Mouse (Mus musculus): Measurements from ENCODE around the gene Junb. TPM values are rescaled to one million over a fixed set of nuclear protein-coding genes. Genes with fewer than 3 reads are reported as not detected.

Junb gene
- polyA plus RNA-seq, 1 experiment from 2014 or later, result 18.2 TPM

- peak; percentile 21 for ATAC-seq
- peaks cover 9% of the 10 kb centered on the region; the same call in 1 of the 2 replicates for H3K4me1 ChIP-seq (ENCODE audit: control insufficient read depth, insufficient read depth, low read length)
- H3K4me2 ChIP-seq (ENCODE audit: low read depth, low read length), result peak overlapping the region; percentile 86
- H3K36me3 ChIP-seq (ENCODE audit: control insufficient read depth, insufficient read depth, low read length), result no peaks in the 10 kb centered on the region
- H3K27me3 ChIP-seq (replicated peaks; ENCODE audit: control insufficient read depth, insufficient read depth, low read length), result peaks cover 49% of the 10 kb centered on the region
- H3K9me3 ChIP-seq (ENCODE audit: control insufficient read depth, low read length), result no peaks in the 10 kb centered on the region
- H3K4me3 ChIP-seq (ENCODE audit: low read length), result peak overlapping the region; percentile 53
- no peak overlapping the region for H3K27ac ChIP-seq (ENCODE audit: low read length)
- 24% methylated on average over 23 of the region's 23 CpGs for WGBS
- peak overlapping the region; percentile 58; the same call in 1 of the 2 replicates for H3K9ac ChIP-seq (ENCODE audit: low read depth, low read length)
Observed at GRCm38 (mm10) chr8:84936041-84936961, 42.2 kb downstream of the Junb start.

- Histone ChIP-seq H3K4me1 (ENCODE audit: control insufficient read depth, insufficient read depth, low read length) (peaks cover 9% of the 10 kb centered on the region; the same call in 1 of the 2 replicates), H3K9ac (ENCODE audit: low read depth, low read length) (no peak overlapping the region), H3K27me3 (replicated peaks; ENCODE audit: control insufficient read depth, insufficient read depth, low read length) (peaks cover 54% of the 10 kb centered on the region), H3K4me2 (ENCODE audit: low read depth, low read length) (no peak overlapping the region), H3K36me3 (ENCODE audit: control insufficient read depth, insufficient read depth, low read length) (no peaks in the 10 kb centered on the region), H3K9me3 (ENCODE audit: control insufficient read depth, low read length) (no peaks in the 10 kb centered on the region), H3K4me3 (ENCODE audit: low read length) (no peak overlapping the region), H3K27ac (ENCODE audit: low read length) (no peak overlapping the region)
- WGBS, result 8% methylated on average over 14 of the region's 14 CpGs
- 0 out of 2 replicates have a peak, but pooled peaks have one; percentile 24 for ATAC-seq
Observed at GRCm38 (mm10) chr8:84935489-84935888, 43.0 kb downstream of the Junb start.

GRCm38 (mm10) chr8:84934860-84935259 lies 43.7 kb downstream of the Junb start:
- H3K36me3 ChIP-seq (ENCODE audit: control insufficient read depth, insufficient read depth, low read length), result no peaks in the 10 kb centered on the region
- ATAC-seq, result peak; percentile 31; the same call in 1 of the 2 replicates
- H3K27ac ChIP-seq (ENCODE audit: low read length), result no peak overlapping the region
- peaks cover 61% of the 10 kb centered on the region for H3K27me3 ChIP-seq (replicated peaks; ENCODE audit: control insufficient read depth, insufficient read depth, low read length)
- WGBS, result 1% methylated on average over 15 of the region's 15 CpGs
- H3K4me3 ChIP-seq (ENCODE audit: low read length), result no peak overlapping the region; the same call in 1 of the 2 replicates
- peaks cover 9% of the 10 kb centered on the region; the same call in 1 of the 2 replicates for H3K4me1 ChIP-seq (ENCODE audit: control insufficient read depth, insufficient read depth, low read length)
- no peak overlapping the region for H3K4me2 ChIP-seq (ENCODE audit: low read depth, low read length)
- no peaks in the 10 kb centered on the region for H3K9me3 ChIP-seq (ENCODE audit: control insufficient read depth, low read length)
- no peak overlapping the region for H3K9ac ChIP-seq (ENCODE audit: low read depth, low read length)

- no peak overlapping the region for H3K4me2 ChIP-seq (ENCODE audit: low read depth, low read length)
- peaks cover 68% of the 10 kb centered on the region for H3K27me3 ChIP-seq (replicated peaks; ENCODE audit: control insufficient read depth, insufficient read depth, low read length)
- H3K36me3 ChIP-seq (ENCODE audit: control insufficient read depth, insufficient read depth, low read length), result no peaks in the 10 kb centered on the region
- H3K4me1 ChIP-seq (ENCODE audit: control insufficient read depth, insufficient read depth, low read length), result peaks cover 12% of the 10 kb centered on the region
- no peak overlapping the region for H3K4me3 ChIP-seq (ENCODE audit: low read length)
- no peak for ATAC-seq
- H3K27ac ChIP-seq (ENCODE audit: low read length), result no peak overlapping the region
- WGBS, result 81% methylated on average over 16 of the region's 16 CpGs
- no peaks in the 10 kb centered on the region for H3K9me3 ChIP-seq (ENCODE audit: control insufficient read depth, low read length)
- H3K9ac ChIP-seq (ENCODE audit: low read depth, low read length), result no peak overlapping the region
Observed at GRCm38 (mm10) chr8:84933767-84934559, 44.6 kb downstream of the Junb start.

GRCm38 (mm10) chr8:84930582-84930981 lies 47.9 kb downstream of the Junb start:
- no peak overlapping the region for H3K4me3 ChIP-seq (ENCODE audit: low read length)
- H3K36me3 ChIP-seq (ENCODE audit: control insufficient read depth, insufficient read depth, low read length), result no peaks in the 10 kb centered on the region
- no peaks in the 10 kb centered on the region for H3K9me3 ChIP-seq (ENCODE audit: control insufficient read depth, low read length)
- H3K27me3 ChIP-seq (replicated peaks; ENCODE audit: control insufficient read depth, insufficient read depth, low read length), result peaks cover 44% of the 10 kb centered on the region
- H3K4me2 ChIP-seq (ENCODE audit: low read depth, low read length), result no peak overlapping the region
- no peak overlapping the region for H3K27ac ChIP-seq (ENCODE audit: low read length)
- ATAC-seq, result no peak
- peaks cover 6% of the 10 kb centered on the region for H3K4me1 ChIP-seq (ENCODE audit: control insufficient read depth, insufficient read depth, low read length)
- 85% methylated on average over 13 of the region's 13 CpGs for WGBS
- H3K9ac ChIP-seq (ENCODE audit: low read depth, low read length), result no peak overlapping the region

GRCm38 (mm10) chr8:84928456-84929306 lies 49.8 kb downstream of the Junb start:
- Histone ChIP-seq H3K9me3 (ENCODE audit: control insufficient read depth, low read length) (no peaks in the 10 kb centered on the region), H3K4me1 (ENCODE audit: control insufficient read depth, insufficient read depth, low read length) (peaks cover 6% of the 10 kb centered on the region), H3K27me3 (replicated peaks; ENCODE audit: control insufficient read depth, insufficient read depth, low read length) (peaks cover 26% of the 10 kb centered on the region), H3K27ac (ENCODE audit: low read length) (no peak overlapping the region), H3K4me2 (ENCODE audit: low read depth, low read length) (peak overlapping the region; percentile 62), H3K9ac (ENCODE audit: low read depth, low read length) (no peak overlapping the region), H3K36me3 (ENCODE audit: control insufficient read depth, insufficient read depth, low read length) (no peaks in the 10 kb centered on the region), H3K4me3 (ENCODE audit: low read length) (peak overlapping the region; percentile 29)
- 2% methylated on average over 52 of the region's 52 CpGs for WGBS
- peak; percentile 73; the same call in 1 of the 2 replicates for ATAC-seq

GRCm38 (mm10) chr8:84927513-84927912 lies 51.0 kb downstream of the Junb start:
- Histone ChIP-seq H3K4me3 (ENCODE audit: low read length) (no peak overlapping the region), H3K9me3 (ENCODE audit: control insufficient read depth, low read length) (no peaks in the 10 kb centered on the region), H3K4me1 (ENCODE audit: control insufficient read depth, insufficient read depth, low read length) (peaks cover 6% of the 10 kb centered on the region), H3K27ac (ENCODE audit: low read length) (no peak overlapping the region), H3K36me3 (ENCODE audit: control insufficient read depth, insufficient read depth, low read length) (no peaks in the 10 kb centered on the region), H3K27me3 (replicated peaks; ENCODE audit: control insufficient read depth, insufficient read depth, low read length) (peaks cover 23% of the 10 kb centered on the region), H3K9ac (ENCODE audit: low read depth, low read length) (no peak overlapping the region), H3K4me2 (ENCODE audit: low read depth, low read length) (no peak overlapping the region)
- no peak for ATAC-seq
- 77% methylated on average over 1 of the region's 1 CpGs for WGBS

GRCm38 (mm10) chr8:84925557-84925956 lies 53.0 kb downstream of the Junb start:
- no peak overlapping the region for H3K4me3 ChIP-seq (ENCODE audit: low read length)
- no peak overlapping the region for H3K27ac ChIP-seq (ENCODE audit: low read length)
- no peak overlapping the region for H3K9ac ChIP-seq (ENCODE audit: low read depth, low read length)
- peaks cover 16% of the 10 kb centered on the region for H3K27me3 ChIP-seq (replicated peaks; ENCODE audit: control insufficient read depth, insufficient read depth, low read length)
- no peaks in the 10 kb centered on the region for H3K36me3 ChIP-seq (ENCODE audit: control insufficient read depth, insufficient read depth, low read length)
- H3K4me1 ChIP-seq (ENCODE audit: control insufficient read depth, insufficient read depth, low read length), result peaks cover 6% of the 10 kb centered on the region
- no peak for ATAC-seq
- no peak overlapping the region for H3K4me2 ChIP-seq (ENCODE audit: low read depth, low read length)
- no peaks in the 10 kb centered on the region for H3K9me3 ChIP-seq (ENCODE audit: control insufficient read depth, low read length)
- 64% methylated on average over 7 of the region's 7 CpGs for WGBS

Data from intestine, embryonic 16.5 days (tissue).